Mouse (Mus musculus) stomach, embryonic 16.5 days (tissue): ENCODE data around the gene Mfap4. TPM values are rescaled to one million over a fixed set of nuclear protein-coding genes. Genes with fewer than 3 reads are reported as not detected.

Experiments
- ATAC-seq: fragments of 200-750 bp; cut with Nextera tagmentation; 2 replicates; pipeline ENCODE4 v1.8.0; 2017; ENCODE audit warnings: moderate number of reproducible peaks, moderate TSS enrichment; ENCODE audit not compliant: insufficient read depth, low FRiP score
- H3K27ac ChIP-seq: fragments of 300-500 bp; sonication (generic); 2 replicates; pipeline ENCODE4 v1.5.1; 2014; ENCODE audit warnings: low read length
- H3K27me3 ChIP-seq: fragments of 300-500 bp; sonication (generic); 2 replicates; pipeline ENCODE4 v1.6.1; 2014; ENCODE audit warnings: low read length, control low read depth, mixed read lengths; ENCODE audit not compliant: control insufficient read depth, insufficient read depth
- H3K36me3 ChIP-seq: fragments of 300-500 bp; sonication (generic); 2 replicates; pipeline ENCODE4 v1.6.1; 2014; ENCODE audit warnings: low read length; ENCODE audit not compliant: control insufficient read depth, insufficient read depth
- H3K4me1 ChIP-seq: fragments of 300-500 bp; sonication (generic); 2 replicates; pipeline ENCODE4 v1.6.1; 2014; ENCODE audit warnings: low read length, control low read depth, mixed read lengths; ENCODE audit not compliant: control insufficient read depth, insufficient read depth
- H3K4me2 ChIP-seq: fragments of 300-500 bp; sonication (generic); 2 replicates; pipeline ENCODE4 v1.6.1; 2014; ENCODE audit warnings: low read depth, low read length, mixed read lengths
- H3K4me3 ChIP-seq: fragments of 300-500 bp; sonication (generic); replicated peaks from 2 replicates; pipeline ENCODE4 v1.5.1; 2014; ENCODE audit warnings: mild to moderate bottlenecking, low read length
- H3K9ac ChIP-seq: fragments of 300-500 bp; sonication (generic); 2 replicates; pipeline ENCODE4 v1.6.1; 2014; ENCODE audit warnings: low read length
- H3K9me3 ChIP-seq: fragments of 300-500 bp; sonication (generic); replicated peaks from 2 replicates; pipeline ENCODE4 v1.6.1; 2016; ENCODE audit warnings: low read length, control low read depth; ENCODE audit not compliant: control insufficient read depth
- WGBS: fragments of 180-500 bp; shearing (Covaris S2); extraction: QIAGEN DNeasy Blood & Tissue Kit; methylation state at CpG from one replicate; pipeline ENCODE4 v1.1.7; 2014; 5-methylcytosine and 5-hydroxymethylcytosine counted together
- polyA plus RNA-seq: library from polyadenylated mRNA; unstranded; fragments of >200 nt; fragmentation: Nextera tagmentation; extraction: Ambion mirVana; gene quantifications from 2 replicates; pipeline ENCODE4 v1.2.1, GENCODE M21; 2015

Mfap4 gene
- polyA plus RNA-seq, 1 experiment from 2014 or later: 402 TPM

- Histone ChIP-seq H3K27ac (peak overlapping the region; percentile 91; the same call in 1 of the 2 replicates), H3K4me2 (no peak overlapping the region), H3K9ac (no peak overlapping the region), H3K4me1 (peaks cover 15% of the 10 kb centered on the region), H3K36me3 (peaks cover 18% of the 10 kb centered on the region), H3K9me3 (no peaks in the 10 kb centered on the region), H3K27me3 (no peaks in the 10 kb centered on the region), H3K4me3 (no peak overlapping the region)
- WGBS: 73% methylated on average over 2 of the region's 2 CpGs
- ATAC-seq: no peak
Measured at GRCm38 (mm10) chr11:61495528-61495927, 10.3 kb downstream of the Mfap4 start.

GRCm38 (mm10) chr11:61497490-61497889 is 12.3 kb downstream of the Mfap4 start:
- no peaks in the 10 kb centered on the region for H3K27me3 ChIP-seq
- H3K4me1 ChIP-seq: peaks cover 14% of the 10 kb centered on the region
- WGBS: 75% methylated on average over 1 of the region's 1 CpGs
- 0 out of 2 replicates have a peak, but pooled peaks cover under 1% of the 10 kb centered on the region for H3K36me3 ChIP-seq
- no peaks in the 10 kb centered on the region for H3K9me3 ChIP-seq
- no peak overlapping the region for H3K4me3 ChIP-seq
- no peak for ATAC-seq
- no peak overlapping the region for H3K4me2 ChIP-seq
- no peak overlapping the region for H3K9ac ChIP-seq
- no peak overlapping the region for H3K27ac ChIP-seq

- peaks cover 5% of the 10 kb centered on the region; the same call in 1 of the 2 replicates for H3K4me1 ChIP-seq
- H3K9ac ChIP-seq: no peak overlapping the region
- H3K4me3 ChIP-seq: no peak overlapping the region
- no peak overlapping the region for H3K27ac ChIP-seq
- 59% methylated on average over 6 of the region's 6 CpGs for WGBS
- no peak for ATAC-seq
- no peaks in the 10 kb centered on the region for H3K27me3 ChIP-seq
- no peak overlapping the region for H3K4me2 ChIP-seq
- H3K36me3 ChIP-seq: no peaks in the 10 kb centered on the region
- no peaks in the 10 kb centered on the region for H3K9me3 ChIP-seq
Measured at GRCm38 (mm10) chr11:61498736-61499504, 13.7 kb downstream of the Mfap4 start.

GRCm38 (mm10) chr11:61503933-61504332 is 18.7 kb downstream of the Mfap4 start:
- Histone ChIP-seq H3K4me2 (no peak overlapping the region), H3K27ac (no peak overlapping the region), H3K4me1 (peaks cover 6% of the 10 kb centered on the region; the same call in 1 of the 2 replicates), H3K4me3 (no peak overlapping the region), H3K9ac (no peak overlapping the region), H3K36me3 (no peaks in the 10 kb centered on the region), H3K27me3 (no peaks in the 10 kb centered on the region), H3K9me3 (no peaks in the 10 kb centered on the region)
- no peak for ATAC-seq
- 74% methylated on average over 8 of the region's 8 CpGs for WGBS

GRCm38 (mm10) chr11:61504713-61505257 is 19.6 kb downstream of the Mfap4 start, which contains the start of gene B9d1:
Gene B9d1, plus strand, starts transcription at chr11:61505144.
- no peaks in the 10 kb centered on the region for H3K36me3 ChIP-seq
- peak within 1 kb of the TSS; percentile 82 for H3K27ac ChIP-seq
- peak within 1 kb of the TSS; percentile 70 for H3K4me3 ChIP-seq
- ATAC-seq: peak; percentile 89
- H3K4me1 ChIP-seq: peaks cover 6% of the 10 kb centered on the region; the same call in 1 of the 2 replicates
- H3K4me2 ChIP-seq: peak within 1 kb of the TSS; percentile 69
- H3K9ac ChIP-seq: peak within 1 kb of the TSS; percentile 86
- H3K9me3 ChIP-seq: no peaks in the 10 kb centered on the region
- WGBS: under 1% methylated on average over 39 of the region's 39 CpGs
- H3K27me3 ChIP-seq: no peaks in the 10 kb centered on the region

- H3K27ac ChIP-seq: no peak overlapping the region
- no peak overlapping the region for H3K4me3 ChIP-seq
- no peak overlapping the region for H3K4me2 ChIP-seq
- no peaks in the 10 kb centered on the region for H3K4me1 ChIP-seq
- no peak overlapping the region for H3K9ac ChIP-seq
- no peak for ATAC-seq
- H3K27me3 ChIP-seq: no peaks in the 10 kb centered on the region
- H3K9me3 ChIP-seq: no peaks in the 10 kb centered on the region
- no peaks in the 10 kb centered on the region for H3K36me3 ChIP-seq
- 41% methylated on average over 3 of the region's 3 CpGs for WGBS
Measured at GRCm38 (mm10) chr11:61514953-61515352, 29.7 kb downstream of the Mfap4 start.

GRCm38 (mm10) chr11:61517971-61518370 is 32.7 kb downstream of the Mfap4 start:
- no peak for ATAC-seq
- Histone ChIP-seq H3K4me2 (no peak overlapping the region), H3K4me1 (no peaks in the 10 kb centered on the region), H3K9me3 (no peaks in the 10 kb centered on the region), H3K27me3 (no peaks in the 10 kb centered on the region), H3K4me3 (no peak overlapping the region), H3K36me3 (0 out of 2 replicates have a peak, but pooled peaks cover 4% of the 10 kb centered on the region), H3K9ac (no peak overlapping the region), H3K27ac (no peak overlapping the region)
- 82% methylated on average over 1 of the region's 1 CpGs for WGBS

- WGBS: 81% methylated on average over 3 of the region's 3 CpGs
- no peak overlapping the region for H3K27ac ChIP-seq
- no peak overlapping the region for H3K4me2 ChIP-seq
- no peaks in the 10 kb centered on the region for H3K4me1 ChIP-seq
- H3K4me3 ChIP-seq: no peak overlapping the region
- no peaks in the 10 kb centered on the region for H3K9me3 ChIP-seq
- no peaks in the 10 kb centered on the region for H3K27me3 ChIP-seq
- H3K36me3 ChIP-seq: 0 out of 2 replicates have a peak, but pooled peaks cover 4% of the 10 kb centered on the region
- no peak for ATAC-seq
- H3K9ac ChIP-seq: no peak overlapping the region
Measured at GRCm38 (mm10) chr11:61518871-61519270, 33.6 kb downstream of the Mfap4 start.

GRCm38 (mm10) chr11:61519484-61520107 is 34.4 kb downstream of the Mfap4 start:
- Histone ChIP-seq H3K27me3 (no peaks in the 10 kb centered on the region), H3K9me3 (no peaks in the 10 kb centered on the region), H3K27ac (no peak overlapping the region), H3K4me1 (no peaks in the 10 kb centered on the region), H3K9ac (no peak overlapping the region), H3K4me2 (no peak overlapping the region), H3K4me3 (no peak overlapping the region), H3K36me3 (0 out of 2 replicates have a peak, but pooled peaks cover 4% of the 10 kb centered on the region)
- ATAC-seq: no peak
- 90% methylated on average over 3 of the region's 3 CpGs for WGBS
